Mouse (Mus musculus): ENCODE results near the gene Rpl36al.

Gene Rpl36al

DNA sequence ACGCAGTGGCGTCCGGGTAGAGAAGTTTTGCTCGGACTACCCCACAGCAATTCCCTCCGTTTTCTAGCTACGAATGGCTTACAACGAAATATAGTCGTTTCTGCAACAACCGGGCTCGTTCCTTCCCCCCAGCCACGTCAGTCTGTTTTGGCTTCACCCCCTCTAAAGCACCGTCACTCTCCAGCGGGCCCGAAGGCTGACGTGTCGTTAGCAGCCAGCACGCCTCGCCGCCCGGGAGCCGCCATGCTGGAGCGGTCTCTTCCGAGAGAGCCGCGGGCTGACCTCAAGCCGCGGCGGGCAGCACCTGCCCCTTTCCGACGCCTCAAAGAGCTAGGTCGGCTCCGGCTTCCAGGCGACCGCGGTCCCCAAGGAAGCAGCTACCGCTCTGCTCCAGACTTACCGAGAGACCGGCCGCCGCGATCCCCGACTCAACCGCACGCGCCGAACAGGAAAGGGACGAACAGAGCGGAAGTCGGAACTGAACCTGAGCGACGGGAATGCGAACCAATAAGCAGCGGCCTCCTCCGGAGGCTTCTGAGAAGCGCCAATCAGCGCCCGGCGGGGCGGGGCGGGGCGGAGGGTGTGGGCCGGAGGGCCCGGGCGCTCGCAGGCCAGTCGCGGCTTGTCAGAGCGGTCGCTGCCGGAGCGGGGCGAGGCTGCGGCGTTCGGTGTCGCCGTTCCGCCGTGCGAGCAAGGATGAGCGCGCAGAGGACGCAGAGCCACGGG lies at the start of gene Rpl36al, which contains the start of gene Mgat2:
TSS of gene Rpl36al (minus strand) at position 501 of the 726 bp plus-strand sequence.
TSS of gene Mgat2 (plus strand) at position 575 of the 726 bp plus-strand sequence.
- in situ Hi-C loops (cut with MboI, MseI) = loop anchor here (25.0 kb wide), 2 partner anchors 1854 to 1954 kb away; partner anchors contain the start of genes 2700049A03Rik and Timm9

DNA sequence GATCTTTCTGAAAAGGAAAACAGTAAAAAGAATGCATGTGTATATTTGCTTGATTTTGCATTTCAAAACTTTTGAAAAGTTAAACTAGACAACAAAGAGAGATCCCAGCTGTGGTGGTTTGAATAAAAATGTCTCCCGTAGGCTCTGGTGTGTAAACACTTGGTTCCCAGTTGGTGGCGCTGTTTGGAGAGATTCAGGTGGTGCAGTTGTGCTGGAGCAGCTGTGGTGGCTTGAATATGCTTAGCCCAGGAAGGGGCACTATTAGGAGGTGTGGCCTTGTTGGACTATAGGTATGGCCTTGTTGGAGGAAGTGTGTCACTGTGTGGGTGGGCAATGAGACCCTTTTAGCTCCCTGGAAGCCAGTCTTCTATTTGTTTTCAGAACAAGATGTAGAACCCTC lies 45.4 kb upstream of the Rpl36al start:
- in situ Hi-C loops (cut with MboI, MseI) = no loop called here

DNA sequence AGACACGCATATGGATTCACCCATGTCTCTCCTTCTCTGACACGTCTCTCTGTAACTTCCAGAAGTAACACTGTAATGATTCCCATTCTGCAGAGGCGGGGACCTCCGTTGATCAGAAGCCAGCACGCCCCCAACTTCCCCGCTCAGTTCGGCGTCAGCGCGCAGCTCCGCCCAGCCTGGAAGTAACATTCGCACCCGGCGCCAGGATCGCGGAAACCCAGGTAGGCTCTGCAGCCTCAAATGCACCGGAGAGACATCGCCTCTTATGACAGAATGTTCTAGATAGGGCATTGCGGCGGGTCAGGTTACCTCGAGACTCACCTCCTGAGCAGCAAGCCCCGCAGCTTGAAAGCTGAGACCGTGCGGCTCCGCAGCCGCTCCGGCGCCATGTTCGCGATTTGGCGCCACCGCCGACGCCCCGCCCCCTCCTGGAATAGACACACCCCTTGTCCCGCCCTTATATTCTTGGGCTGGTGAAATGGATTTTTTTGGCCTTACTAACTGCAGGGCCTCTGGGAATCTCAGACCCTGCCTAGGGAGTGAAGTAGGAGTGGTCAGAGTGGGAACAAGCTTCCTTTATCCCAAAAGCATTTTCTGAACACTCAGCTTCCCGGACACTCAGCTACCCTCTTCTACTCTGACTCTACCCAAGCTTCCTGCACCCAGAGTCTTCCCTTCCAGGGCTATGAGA lies 44.0 kb upstream of the Rpl36al start, which contains the start of gene Pole2:
TSS of gene Pole2 (minus strand) at position 420 of the 691 bp plus-strand sequence.
- in situ Hi-C loops (cut with MboI, MseI) = no loop called here

DNA sequence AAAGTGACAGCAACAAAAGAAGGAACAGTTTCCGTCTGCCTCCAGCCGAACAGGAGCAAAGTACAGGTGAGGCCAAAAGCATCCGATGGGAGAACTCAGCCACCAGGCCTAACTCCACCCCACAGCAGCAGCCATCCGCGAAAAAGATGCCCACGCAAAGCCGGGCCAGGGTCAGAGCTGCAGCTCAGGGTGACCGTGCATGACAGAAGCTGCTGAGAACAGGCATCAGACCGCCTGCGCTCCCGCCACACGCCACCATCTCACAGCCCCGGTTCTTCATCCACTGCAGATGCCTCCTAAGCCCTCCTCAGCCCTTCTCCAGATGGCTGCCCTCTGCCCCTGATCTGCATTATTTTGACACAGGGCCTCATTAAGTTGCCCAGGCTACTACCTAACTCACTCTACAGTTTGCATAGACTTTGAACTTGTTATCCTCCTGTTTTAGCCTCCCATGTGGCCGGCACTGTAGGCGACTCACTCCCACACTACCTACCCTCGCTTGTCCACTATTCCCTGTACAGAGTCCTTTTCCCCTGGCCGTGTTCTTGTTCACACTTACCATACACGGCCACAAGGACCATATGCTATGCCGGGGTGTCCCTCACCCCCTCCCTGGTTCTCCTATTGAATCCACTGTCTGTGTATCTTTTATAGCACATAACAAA lies 36.9 kb upstream of the Rpl36al start:
- in situ Hi-C loops (cut with MboI, MseI) = no loop called here

DNA sequence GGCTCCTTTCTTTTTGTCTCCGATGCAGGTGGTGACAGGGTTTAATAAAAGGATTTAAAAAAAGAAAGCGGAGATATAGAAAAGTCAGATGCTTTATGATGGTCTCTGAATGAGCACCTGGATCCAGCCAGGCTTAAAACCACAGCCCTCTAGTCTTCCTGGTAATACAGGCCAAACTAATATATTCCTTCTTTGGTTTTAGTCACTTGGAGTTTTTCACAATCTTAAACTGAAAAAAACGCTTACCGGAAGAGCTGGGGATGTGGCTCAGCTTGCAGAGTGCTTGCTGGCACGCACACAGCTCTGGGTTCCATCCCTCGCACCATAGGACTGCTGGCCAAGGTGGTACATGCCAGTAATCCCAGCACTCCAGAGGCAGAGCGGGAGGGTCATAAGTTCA lies 32.7 kb upstream of the Rpl36al start:
- in situ Hi-C loops (cut with MboI, MseI) = loop anchor here (10.0 kb wide), 1 partner anchor 88 kb away; no protein-coding TSS in a partner anchor

DNA sequence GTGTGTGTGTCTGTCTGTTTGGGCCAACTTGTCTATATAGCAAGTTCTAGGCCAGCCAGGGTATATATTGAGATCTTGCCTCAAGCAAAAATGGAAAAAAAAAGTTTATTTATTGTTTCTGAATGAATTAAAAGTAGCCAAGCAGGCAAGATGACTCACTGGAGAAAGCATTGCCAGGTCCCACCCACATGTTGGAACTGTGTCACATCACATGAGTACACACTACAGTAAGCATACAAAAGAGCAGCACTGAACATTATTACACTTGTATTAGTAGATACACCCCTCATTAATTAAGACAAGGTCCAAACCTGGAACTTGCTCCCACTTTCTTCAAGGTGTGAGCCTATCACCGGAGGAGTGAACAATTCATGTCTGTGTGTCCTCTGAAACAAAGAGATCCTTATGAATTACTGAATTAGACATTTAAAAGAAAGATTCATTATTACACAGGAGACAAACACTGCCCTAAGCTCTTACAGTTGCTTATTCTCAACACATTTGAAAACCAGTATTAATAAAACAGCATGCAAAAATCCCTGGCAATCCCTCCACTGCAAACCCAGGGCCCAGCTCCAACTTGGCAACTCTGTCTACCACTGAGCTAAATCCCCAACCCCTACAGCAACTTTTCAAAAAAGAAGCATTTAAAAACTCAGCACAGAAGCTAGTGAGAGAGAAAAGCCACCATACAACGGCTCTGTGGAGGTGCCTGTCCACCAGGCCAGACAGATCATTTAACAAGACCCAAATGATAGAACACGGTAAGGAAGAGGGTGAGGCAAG lies 31.3 kb upstream of the Rpl36al start:
- in situ Hi-C loops (cut with MboI, MseI) = loop anchor here (10.0 kb wide), 1 partner anchor 90 kb away; no protein-coding TSS in a partner anchor

DNA sequence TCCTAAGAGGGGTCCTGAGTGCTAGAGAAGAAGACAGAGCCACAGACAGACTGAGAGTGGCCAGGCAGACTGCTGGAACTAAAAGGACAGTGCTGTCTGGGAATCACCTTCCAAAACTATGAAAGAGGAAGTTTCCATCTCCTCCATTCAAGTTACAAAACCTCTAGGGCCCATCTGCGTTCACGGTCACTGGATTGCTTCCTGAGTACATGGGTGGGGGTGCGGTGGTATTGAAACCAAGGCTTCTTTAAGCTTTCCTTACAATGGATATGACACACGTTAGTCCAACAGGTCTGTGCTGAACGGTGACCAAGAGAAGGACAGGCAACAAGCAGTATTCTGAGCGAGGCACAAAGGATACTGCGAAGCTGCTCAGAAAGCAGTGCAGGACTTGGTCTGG lies 30.5 kb upstream of the Rpl36al start:
- in situ Hi-C loops (cut with MboI, MseI) = loop anchor here (10.0 kb wide), 1 partner anchor 90 kb away; no protein-coding TSS in a partner anchor

DNA sequence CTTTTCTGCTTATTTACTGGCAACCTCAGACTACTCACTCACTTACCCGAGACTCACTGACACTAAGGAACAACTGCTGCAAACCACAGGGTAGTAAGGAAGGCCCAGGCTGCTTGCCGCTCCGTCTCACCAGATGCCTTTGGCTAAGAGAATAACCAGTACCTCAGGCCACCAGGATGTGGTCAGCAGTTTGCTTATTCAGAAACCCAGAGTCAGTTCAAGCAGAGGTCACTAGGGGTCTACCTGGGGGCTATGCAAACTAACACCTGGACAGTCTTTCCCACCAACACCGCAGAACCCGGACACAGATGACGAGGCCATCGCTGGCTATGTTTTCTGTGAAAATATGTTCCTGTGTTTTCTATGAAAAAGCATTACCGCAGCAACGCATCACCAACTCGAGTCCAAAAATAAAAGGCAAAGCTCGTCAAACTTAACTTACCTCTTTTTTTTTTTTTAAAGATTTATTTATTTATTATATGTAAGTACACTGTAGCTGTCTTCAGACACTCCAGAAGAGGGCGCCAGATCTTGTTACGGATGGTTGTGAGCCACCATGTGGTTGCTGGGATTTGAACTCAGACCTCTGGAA lies 29.4 kb upstream of the Rpl36al start:
- in situ Hi-C loops (cut with MboI, MseI) = loop anchor here (10.0 kb wide), 1 partner anchor 92 kb away; no protein-coding TSS in a partner anchor

DNA sequence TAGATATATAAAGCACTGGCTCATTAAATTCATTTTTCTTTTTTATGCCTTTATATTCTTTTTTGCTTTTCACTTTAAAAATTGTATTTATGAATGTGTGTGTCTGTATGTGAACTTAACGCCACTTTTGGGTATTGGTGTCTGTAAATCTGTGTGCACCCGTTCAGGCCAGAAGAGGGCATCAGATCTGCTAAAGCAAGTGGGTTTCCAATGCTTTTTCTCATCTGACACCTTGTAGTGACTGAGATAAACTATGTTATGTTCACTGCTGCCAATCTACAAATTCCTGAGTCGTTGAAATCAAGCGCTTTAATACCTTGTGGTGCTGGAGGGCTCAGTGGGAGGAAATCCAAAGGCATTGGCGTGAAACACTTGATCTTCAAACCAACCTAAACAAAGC lies 27.2 kb upstream of the Rpl36al start:
- in situ Hi-C loops (cut with MboI, MseI) = loop anchor here (10.0 kb wide), 1 partner anchor 94 kb away; no protein-coding TSS in a partner anchor

DNA sequence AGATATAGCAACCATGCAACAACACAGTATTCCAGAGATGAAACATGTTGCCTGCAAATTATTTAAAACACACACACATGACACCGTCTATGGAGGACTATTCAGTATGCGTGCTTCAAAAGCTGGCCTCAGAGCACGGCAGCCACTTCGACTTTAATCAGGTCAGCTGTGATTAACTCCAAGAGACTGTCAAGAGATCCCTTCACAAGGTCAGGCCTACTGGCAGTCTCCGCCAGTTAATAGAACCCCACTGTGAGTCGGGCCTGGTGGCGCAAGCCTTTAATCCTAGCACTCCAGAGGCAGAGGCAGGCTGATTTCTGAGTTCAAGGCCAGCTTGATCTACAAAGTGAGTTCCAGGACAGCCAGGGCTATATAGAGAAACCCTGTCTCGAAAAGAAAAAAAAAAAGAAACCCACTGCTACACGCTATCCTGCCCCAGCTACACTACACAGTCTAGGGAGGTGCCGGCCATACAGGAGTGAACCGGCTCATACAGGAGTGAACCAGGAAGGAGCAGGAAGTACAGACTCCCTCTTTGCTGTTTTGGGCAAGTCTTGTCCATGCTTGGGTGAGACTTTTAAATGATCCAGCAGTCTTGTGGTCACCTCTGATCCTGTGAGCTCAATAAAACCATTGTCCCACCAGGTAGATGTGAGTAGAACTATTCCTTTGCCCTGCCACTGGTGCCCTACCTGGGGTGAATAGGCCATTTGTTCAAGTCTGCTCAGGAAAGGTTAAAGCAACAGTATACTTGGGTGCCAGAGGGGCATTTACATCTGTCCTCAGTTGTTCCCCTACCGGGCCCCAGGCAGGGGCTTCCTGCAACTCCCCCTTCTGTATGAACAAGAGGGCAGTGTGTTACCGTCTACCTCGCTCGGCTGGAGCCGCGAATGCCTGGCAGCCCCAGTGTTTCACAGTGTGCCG lies 26.4 kb upstream of the Rpl36al start:
- in situ Hi-C loops (cut with MboI, MseI) = loop anchor here (10.0 kb wide), 1 partner anchor 94 kb away; no protein-coding TSS in a partner anchor

DNA sequence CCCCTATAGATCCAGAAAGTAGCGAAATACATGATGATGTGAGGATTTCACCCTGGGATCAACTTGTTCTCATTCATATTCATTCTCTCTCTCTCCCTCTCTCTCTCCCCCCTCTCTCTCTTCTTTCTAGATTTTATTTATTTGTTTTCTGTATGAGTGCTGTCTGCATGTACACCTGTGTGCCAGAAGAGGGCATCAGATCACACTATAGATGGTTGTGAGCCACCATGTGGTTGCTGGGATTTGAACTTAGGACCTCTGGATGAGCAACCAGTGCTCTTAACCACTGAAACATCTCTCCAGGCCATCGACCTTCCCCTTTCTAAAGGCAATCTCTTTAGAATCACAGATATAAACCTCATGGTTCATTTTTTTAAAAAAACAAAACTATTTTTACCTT lies 24.6 kb upstream of the Rpl36al start:
- in situ Hi-C loops (cut with MboI, MseI) = loop anchor here (5.0 kb wide), 1 partner anchor 384 kb away; no protein-coding TSS in a partner anchor

DNA sequence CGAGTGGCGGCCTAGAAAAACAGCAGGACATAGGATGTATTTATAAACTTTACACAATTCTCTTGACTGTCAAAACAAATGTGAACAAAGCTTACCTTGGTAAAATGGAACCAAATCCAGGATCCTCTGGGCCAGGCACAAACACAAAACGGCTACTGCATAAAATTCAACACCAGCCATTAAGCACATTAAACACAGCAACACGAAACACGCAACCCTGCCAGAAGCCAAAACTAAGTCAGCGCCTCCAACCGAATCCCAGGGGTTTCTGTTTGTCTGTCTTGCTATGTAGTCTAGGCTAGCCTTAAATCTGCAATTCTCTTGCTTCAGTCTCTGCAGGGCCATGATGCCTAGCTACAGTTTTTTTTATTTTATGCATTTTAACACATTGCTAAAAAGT lies 24.0 kb upstream of the Rpl36al start:
- in situ Hi-C loops (cut with MboI, MseI) = loop anchor here (5.0 kb wide), 1 partner anchor 384 kb away; no protein-coding TSS in a partner anchor

DNA sequence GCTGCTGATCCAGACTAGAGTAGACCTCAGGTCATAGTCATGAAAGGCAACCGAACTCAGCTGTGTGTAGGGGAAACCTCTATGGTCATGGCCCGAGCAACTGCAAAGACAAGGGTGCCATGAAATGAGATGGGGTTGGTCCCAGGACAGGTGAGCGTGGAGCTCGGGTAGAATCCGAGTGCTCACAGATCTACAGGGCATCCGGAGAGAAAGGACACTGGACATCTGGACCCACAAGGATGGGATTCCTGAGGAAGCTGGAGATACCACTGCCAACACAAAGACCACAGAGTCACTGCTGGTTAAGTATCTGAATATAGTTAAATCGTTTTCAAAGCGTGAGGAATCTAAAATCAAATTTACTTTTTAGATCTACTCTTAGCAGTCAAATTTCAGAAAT lies 23.5 kb upstream of the Rpl36al start:
- in situ Hi-C loops (cut with MboI, MseI) = loop anchor here (5.0 kb wide), 1 partner anchor 385 kb away; no protein-coding TSS in a partner anchor

DNA sequence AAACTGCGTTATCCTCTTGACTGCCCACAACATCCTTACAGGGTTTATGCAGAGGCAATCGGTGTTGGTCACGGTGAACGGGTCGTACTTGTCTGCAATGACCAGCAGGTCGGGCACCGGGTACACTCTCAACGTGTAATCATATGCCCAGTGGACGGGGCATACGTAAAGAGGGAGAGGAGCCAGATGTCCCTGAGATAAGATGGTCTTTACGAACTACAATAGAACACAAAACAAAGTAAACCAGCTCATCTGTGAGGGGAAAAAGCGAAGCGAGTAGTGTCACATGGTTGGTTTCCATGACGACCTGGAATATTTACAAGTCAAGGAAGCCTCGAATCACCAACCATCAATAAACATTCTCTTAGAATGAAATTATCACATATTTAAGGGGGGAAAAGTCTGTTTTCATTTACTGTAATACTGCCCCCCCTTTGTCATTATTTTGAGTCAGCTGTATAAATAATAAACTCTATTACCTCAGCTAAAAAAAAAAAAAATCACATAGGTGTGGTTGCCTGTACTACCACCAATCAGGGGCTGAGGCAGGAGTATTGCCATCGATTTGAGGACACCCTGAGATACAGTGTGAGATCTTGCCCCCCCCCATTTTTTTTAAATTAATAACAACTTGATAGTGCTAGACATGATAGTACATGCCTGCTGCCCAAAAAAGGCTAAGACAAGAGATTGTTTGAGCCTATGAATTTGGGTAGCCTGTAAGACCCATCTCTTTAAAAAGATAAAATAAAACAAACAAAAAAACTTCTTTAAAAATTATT lies 20.4 kb upstream of the Rpl36al start, which contains the start of gene Gm49384:
TSS of gene Gm49384 (minus strand) at position 216 of the 782 bp plus-strand sequence.
- in situ Hi-C loops (cut with MboI, MseI) = no loop called here

DNA sequence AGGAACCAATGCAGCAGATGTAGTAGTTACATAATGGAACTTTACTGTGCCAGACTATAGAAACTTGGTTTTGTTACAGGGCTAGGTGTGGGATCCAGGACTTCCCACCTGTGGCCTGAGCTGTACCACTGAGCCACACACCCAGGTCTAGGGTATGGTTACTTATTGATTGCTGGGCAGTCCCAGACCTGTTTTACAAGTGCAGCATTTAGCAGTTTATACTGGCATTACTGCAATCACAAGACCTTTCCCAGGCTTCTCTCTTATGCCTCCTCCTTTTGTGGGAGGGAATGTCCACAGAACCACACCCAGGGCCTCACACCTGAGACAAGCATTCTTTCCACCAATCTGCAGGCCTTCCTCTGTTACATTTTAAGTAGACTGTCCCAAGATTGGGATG lies 15.1 kb upstream of the Rpl36al start:
- in situ Hi-C loops (cut with MboI, MseI) = loop anchor here (25.0 kb wide), 2 partner anchors 1838 to 1938 kb away; partner anchors contain the start of genes 2700049A03Rik and Timm9

DNA sequence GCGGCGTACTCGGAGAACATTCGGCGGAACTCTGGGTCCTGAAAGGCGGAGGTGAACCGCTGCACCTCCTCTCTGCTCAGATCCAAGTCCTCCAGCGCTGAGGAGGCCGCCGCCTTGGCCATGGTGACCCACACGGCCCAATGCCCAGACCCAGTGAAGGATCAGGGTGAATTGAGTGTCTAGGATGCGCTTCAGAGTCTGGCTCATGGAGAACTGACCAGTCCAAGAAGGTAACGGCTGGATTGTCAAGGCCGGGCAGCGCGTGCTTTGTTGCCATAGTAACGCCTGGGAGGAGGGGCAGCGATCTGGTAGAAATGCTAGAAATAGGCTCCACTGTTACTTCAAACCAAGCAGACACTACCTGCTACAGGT lies 14.3 kb upstream of the Rpl36al start, which contains the start of gene Dnaaf2:
TSS of gene Dnaaf2 (minus strand) at position 266 of the 372 bp plus-strand sequence.
- in situ Hi-C loops (cut with MboI, MseI) = loop anchor here (25.0 kb wide), 2 partner anchors 1839 to 1939 kb away; partner anchors contain the start of genes 2700049A03Rik and Timm9

DNA sequence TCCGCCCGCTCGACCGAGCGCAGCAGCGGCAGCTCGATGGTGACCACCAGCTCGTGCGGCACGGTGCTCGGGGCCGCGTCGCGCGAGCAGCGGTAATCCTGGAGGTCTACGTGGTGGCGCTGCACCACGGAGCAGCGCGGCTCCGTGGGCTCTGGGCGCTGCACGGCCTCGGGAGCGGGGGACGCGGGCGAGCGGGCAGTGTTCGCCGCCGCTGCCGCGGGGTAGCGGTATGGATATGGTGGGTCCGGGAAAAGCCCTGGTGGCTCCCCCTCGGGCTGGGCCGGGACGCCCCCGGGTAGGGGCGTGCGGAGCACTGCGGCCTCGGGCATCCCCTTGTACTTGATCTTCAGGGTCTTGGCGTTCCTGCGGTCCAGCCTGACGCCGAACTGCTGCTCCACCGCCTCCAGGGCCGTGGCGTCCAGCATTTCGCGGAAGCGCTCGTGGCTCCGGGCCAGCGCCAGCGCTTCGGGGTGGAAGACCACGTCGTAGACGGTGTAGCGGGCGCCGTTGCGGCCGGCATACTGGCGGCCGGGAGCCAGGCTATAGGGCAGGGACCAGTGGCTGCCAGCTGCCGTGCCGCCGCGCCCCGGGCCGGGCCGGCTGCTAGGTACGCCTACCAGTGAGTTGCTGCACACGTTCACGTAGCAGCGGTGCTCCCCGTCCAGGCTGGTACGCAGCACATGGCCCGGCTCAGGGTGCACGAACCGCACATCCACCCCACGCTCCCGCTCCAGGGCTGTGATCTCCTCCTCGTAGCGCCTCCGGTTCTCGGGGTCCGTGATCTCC lies 13.7 kb upstream of the Rpl36al start:
- in situ Hi-C loops (cut with MboI, MseI) = loop anchor here (25.0 kb wide), 2 partner anchors 1840 to 1940 kb away; partner anchors contain the start of genes 2700049A03Rik and Timm9

Measured in regulatory T cell (primary cell).